Mouse (Mus musculus): ENCODE measurements around the gene Olfr603. TPM values are rescaled to one million over a fixed set of nuclear protein-coding genes. Genes with fewer than 3 reads are reported as not detected.
"Not testable (repeated sequence)": the region's sequence is repeated elsewhere in the genome, so short reads cannot be mapped to it uniquely, and the experiment has no call there.

Olfr603 gene
- not detected for total RNA-seq (2022)

GRCm38 (mm10) chr7:103386077-103386476, at the start of gene Olfr603:
Olfr603 (minus strand) TSS chr7:103386177.
- no peak for DNase-seq

DNA sequence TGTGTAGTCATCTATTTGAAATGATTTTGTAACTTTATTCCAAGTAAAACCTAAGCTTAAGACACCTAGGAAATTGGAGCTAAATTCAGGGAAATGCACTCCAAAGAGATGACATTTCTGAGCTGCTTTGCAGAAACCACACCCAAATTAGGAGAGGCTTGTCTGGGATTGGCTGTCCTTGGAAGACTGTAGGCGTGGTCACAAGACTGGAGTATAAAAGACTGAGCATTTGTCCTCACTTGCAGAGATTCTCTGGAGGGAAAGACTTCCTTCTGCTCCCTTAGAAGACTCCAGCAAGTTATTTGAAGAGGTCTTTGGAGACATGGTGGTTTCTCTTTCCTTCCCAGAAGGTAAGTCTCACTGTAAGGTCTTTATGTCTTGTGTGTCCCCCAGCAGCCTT, 28.8 kb upstream of the Olfr603 start, which contains the start of gene Usp17lc:
Usp17lc (plus strand) TSS at position 301 of the 400 bp plus-strand sequence.
- not testable (repeated sequence) for DNase-seq

GRCm38 (mm10) chr7:103406521-103407055, 20.6 kb upstream of the Olfr603 start:
- not testable (repeated sequence) for DNase-seq

- no peak for DNase-seq
Observed at GRCm38 (mm10) chr7:103398981-103399380, 13.0 kb upstream of the Olfr603 start.

DNA sequence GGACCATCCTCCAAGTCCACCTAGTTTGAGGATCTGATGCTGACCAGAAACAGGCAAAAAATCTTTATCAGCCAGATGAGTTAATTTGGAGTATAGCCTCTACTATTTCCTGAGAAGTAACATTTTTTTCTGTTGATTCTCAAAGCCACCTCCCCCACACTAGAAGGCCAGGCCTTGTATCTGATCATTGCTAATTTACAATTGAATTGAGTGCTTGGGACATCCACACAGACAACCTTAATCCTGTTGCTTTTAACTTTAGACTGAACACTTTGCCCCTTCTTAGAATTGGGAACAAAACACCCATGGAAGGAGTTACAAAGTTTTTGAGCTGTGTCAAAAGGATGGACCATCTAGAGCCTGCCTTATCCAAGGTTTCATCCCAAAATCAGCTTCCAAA, 11.8 kb upstream of the Olfr603 start:
- no peak for DNase-seq

- DNase-seq, result no peak
Observed at GRCm38 (mm10) chr7:103362555-103362954, 23.4 kb downstream of the Olfr603 start, which contains the start of gene Olfr601. Olfr601 (minus strand) TSS chr7:103362655.

DNA sequence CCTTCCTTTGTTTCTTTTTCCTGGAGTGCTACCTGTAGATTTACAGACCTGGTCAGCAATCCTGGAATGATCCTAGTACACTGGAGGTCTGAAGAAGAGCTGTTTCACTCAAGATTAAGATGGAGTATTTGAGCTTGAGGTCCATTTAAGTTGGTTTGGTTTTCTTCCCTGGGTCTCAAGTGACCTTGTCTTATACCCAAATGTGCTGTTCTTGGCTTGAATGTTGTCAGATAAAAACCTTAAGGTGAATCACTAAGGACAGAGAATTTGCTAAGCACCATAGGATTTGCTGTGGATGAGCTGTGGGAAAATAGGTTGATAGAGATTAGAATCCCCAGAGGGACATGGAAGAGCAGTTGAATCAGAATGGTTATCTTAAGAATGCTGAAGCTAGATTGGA, 36.4 kb downstream of the Olfr603 start, which contains the start of gene Olfr600:
Olfr600 (minus strand) TSS at position 101 of the 400 bp plus-strand sequence.
- no peak for DNase-seq

GRCm38 (mm10) chr7:103335617-103336016, 50.4 kb downstream of the Olfr603 start, which contains the start of gene Olfr599:
Olfr599 (plus strand) TSS chr7:103335917.
- DNase-seq, result no peak

Small RNAs within 50 kb of the gene (microRNA-seq; reads per million reads assigned to microRNA genes)
- 0 reads per million in 2 experiments for gene Gm25774

Other genes starting within 250 kb of the Olfr603 start
- gene Olfr588-ps1, start 245.3 kb downstream of the Olfr603 start, total RNA-seq (2022), result not detected
- gene Olfr589, start 229.8 kb downstream of the Olfr603 start, total RNA-seq (2022), result not detected
- not detected for gene Olfr591, start 207.8 kb downstream of the Olfr603 start, total RNA-seq (2022)
- gene Olfr592, start 201.4 kb downstream of the Olfr603 start, total RNA-seq (2022), result not detected
- not detected for gene Olfr593, start 174.3 kb downstream of the Olfr603 start, total RNA-seq (2022)
- not detected for gene Olfr594, start 169.2 kb downstream of the Olfr603 start, total RNA-seq (2022)
- not detected for gene Usp17ld, start 133.7 kb downstream of the Olfr603 start, total RNA-seq (2022)
- not detected for gene Olfr596, start 80.5 kb downstream of the Olfr603 start, total RNA-seq (2022)
- not detected for gene Olfr597, start 69.9 kb downstream of the Olfr603 start, total RNA-seq (2022)
- not detected for gene Olfr598, start 62.6 kb downstream of the Olfr603 start, total RNA-seq (2022)
- not detected for gene Olfr599, start 50.3 kb downstream of the Olfr603 start, total RNA-seq (2022)
- not detected for gene Olfr600, start 36.5 kb downstream of the Olfr603 start, total RNA-seq (2022)
- not detected for gene Olfr601, start 23.5 kb downstream of the Olfr603 start, total RNA-seq (2022)
- gene Usp17lc, start 28.9 kb upstream of the Olfr603 start, total RNA-seq (2022), result not detected
- gene Olfr605, start 59.3 kb upstream of the Olfr603 start, total RNA-seq (2022), result not detected
- gene Olfr606, start 62.9 kb upstream of the Olfr603 start, total RNA-seq (2022), result not detected
- gene Olfr607, start 78.0 kb upstream of the Olfr603 start, total RNA-seq (2022), result not detected
- not detected for gene Olfr608, start 83.7 kb upstream of the Olfr603 start, total RNA-seq (2022)
- not detected for gene Olfr609, start 111.9 kb upstream of the Olfr603 start, total RNA-seq (2022)
- gene Olfr610, start 125.9 kb upstream of the Olfr603 start, total RNA-seq (2022), result not detected
- gene Olfr611, start 134.7 kb upstream of the Olfr603 start, total RNA-seq (2022), result not detected
- gene Olfr612, start 156.5 kb upstream of the Olfr603 start, total RNA-seq (2022), result not detected
- not detected for gene Olfr613, start 161.9 kb upstream of the Olfr603 start, total RNA-seq (2022)
- not detected for gene Olfr615, start 169.9 kb upstream of the Olfr603 start, total RNA-seq (2022)
- gene Olfr616, start 183.0 kb upstream of the Olfr603 start, total RNA-seq (2022), result not detected
- gene Olfr617, start 186.9 kb upstream of the Olfr603 start, total RNA-seq (2022), result not detected
- gene Olfr618, start 203.9 kb upstream of the Olfr603 start, total RNA-seq (2022), result not detected
- gene Olfr619, start 214.4 kb upstream of the Olfr603 start, total RNA-seq (2022), result not detected
- not detected for gene Olfr620, start 226.4 kb upstream of the Olfr603 start, total RNA-seq (2022)